Mouse (Mus musculus): ENCODE data around the gene 4931409K22Rik. TPM values are rescaled to one million over a fixed set of nuclear protein-coding genes. Genes with fewer than 3 reads are reported as not detected.

4931409K22Rik gene
- polyA plus RNA-seq, 1 experiment from 2014 or later: not detected

DNA sequence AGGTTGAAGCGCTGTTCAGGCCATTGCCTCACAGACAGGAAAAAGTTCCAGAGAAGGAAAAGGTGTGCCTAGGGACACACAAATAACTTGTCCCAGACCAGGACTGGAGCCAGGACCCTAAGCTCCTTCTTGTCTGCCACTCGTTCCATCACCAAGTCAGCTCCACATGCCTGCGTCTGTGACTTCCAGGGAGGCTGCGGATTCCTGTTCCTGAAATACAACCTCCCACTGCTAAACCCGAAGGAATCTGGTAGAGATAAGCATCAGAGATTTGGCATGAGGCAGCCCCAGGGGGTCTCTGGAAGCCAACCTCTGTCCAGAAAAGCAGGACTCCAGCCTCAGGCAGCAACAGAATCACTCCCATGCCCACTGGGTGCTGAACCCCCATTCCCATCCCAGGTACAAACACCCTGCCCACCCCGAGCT lies 15.5 kb downstream of the 4931409K22Rik start:
- no peak for DNase-seq (ENCODE audit: low spot score)

DNA sequence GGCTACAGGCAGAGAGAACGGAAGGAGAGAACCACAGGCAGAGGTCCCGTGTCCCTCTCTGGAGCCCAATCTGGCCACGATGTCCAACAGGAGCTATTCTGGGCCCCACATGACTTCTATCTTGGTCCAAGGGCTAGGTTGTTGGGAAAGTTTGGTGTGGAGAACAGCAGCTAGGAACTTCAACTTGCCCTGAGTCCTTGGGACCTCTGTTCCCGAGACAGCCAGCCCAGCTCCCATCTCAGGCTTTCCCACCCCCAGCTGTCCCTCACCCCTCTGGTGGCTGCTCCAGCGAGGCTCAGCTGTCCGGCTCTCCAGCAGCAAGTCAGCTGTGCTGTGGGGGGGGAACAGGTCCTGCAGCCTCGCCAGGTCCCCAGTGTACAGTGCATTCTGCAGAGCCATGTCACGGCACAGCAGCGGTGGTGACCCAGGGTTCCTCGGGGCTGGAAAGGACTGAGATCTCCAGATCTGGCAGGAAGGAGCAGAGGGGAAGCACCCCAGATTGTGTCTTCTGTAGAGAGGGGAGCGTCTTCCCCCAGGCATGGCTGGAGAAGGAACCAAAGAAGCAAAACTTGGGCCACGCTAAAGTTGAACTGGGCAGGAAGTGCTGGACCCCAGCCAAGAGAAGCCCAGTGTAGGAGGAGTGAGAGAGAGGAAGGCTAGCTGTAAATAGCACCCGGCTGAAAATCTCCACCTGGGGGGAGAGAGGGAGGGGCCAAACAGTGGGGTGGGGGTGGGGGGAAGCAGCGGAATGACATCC lies 16.0 kb downstream of the 4931409K22Rik start, which contains the start of gene Asb10:
Asb10 (minus strand) TSS at position 592 of the 757 bp plus-strand sequence.
- no peak for DNase-seq (ENCODE audit: low spot score)

- DNase-seq (ENCODE audit: low spot score): no peak
Observed at GRCm38 (mm10) chr5:24539571-24540296, 16.9 kb downstream of the 4931409K22Rik start.

DNA sequence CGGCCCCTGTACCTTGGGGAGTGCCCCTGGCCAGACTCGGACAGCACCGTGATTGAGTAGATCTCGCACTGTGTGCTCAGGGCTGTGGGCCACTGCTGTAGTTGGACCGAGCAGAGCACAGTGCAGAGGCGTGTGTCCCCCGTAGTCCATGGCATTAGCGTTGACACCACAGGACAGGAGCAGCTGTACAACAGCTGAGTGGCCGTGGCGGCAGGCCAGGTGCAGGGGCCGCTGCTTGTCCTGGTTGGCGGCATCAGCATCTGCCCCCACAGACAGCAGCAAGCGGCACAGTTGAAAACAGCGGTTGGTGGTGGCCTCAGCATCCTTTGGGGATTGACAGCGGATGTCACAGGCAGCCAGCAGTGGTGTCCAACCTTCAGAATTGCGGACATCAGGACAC lies 19.0 kb downstream of the 4931409K22Rik start:
- no peak for DNase-seq (ENCODE audit: low spot score)

GRCm38 (mm10) chr5:24536511-24536910 lies 20.1 kb downstream of the 4931409K22Rik start:
- no peak for DNase-seq (ENCODE audit: low spot score)

- DNase-seq (ENCODE audit: low spot score): no peak
Observed at GRCm38 (mm10) chr5:24535731-24536130, 20.9 kb downstream of the 4931409K22Rik start.

GRCm38 (mm10) chr5:24534292-24534691 lies 22.3 kb downstream of the 4931409K22Rik start:
- DNase-seq (ENCODE audit: low spot score): no peak

- DNase-seq (ENCODE audit: low spot score): no peak
Observed at GRCm38 (mm10) chr5:24533391-24533790, 23.2 kb downstream of the 4931409K22Rik start.

- DNase-seq (ENCODE audit: low spot score): peak; percentile 87
Observed at GRCm38 (mm10) chr5:24530042-24530689, 26.4 kb downstream of the 4931409K22Rik start.

DNA sequence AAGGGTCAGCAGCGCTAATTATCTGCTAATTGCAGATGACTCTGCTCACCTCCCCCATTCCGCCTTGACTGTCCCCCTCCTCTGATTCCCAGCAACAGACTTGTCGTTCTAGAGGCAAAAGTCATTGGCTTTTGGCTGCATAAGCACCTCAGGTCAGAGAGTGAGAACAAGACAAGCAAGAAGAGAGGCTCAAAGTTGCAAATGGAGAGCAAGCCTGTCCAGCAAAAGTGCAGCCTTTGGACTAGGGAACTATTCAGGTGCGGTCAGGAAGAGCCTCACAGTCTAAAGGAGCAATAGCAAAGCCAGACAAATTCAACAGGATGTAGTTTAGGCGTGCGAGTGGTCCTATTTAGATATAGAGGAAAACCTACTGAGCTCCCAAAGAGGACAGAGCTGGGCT lies 28.8 kb downstream of the 4931409K22Rik start:
- DNase-seq (ENCODE audit: low spot score): no peak

DNA sequence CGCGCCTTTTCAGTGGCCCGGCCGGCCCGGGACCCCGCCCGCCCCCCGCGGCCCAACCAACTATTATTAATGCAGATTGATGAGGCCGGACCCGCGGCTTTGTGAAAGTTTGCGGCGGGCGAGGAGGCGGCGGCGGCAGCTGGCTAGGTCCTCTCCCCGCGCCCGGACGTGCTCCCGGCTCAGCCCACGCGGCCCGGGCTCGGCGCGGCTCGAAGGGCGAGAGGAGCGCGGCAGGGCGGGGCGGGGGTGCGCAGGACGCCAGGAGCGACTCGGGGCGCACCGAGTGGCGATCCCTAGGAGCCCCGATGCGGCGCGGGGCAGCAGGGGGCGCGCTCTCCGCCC lies 29.7 kb downstream of the 4931409K22Rik start, which contains the start of gene Gbx1:
Gbx1 (minus strand) TSS at position 314 of the 342 bp plus-strand sequence.
- DNase-seq (ENCODE audit: low spot score): no peak

DNA sequence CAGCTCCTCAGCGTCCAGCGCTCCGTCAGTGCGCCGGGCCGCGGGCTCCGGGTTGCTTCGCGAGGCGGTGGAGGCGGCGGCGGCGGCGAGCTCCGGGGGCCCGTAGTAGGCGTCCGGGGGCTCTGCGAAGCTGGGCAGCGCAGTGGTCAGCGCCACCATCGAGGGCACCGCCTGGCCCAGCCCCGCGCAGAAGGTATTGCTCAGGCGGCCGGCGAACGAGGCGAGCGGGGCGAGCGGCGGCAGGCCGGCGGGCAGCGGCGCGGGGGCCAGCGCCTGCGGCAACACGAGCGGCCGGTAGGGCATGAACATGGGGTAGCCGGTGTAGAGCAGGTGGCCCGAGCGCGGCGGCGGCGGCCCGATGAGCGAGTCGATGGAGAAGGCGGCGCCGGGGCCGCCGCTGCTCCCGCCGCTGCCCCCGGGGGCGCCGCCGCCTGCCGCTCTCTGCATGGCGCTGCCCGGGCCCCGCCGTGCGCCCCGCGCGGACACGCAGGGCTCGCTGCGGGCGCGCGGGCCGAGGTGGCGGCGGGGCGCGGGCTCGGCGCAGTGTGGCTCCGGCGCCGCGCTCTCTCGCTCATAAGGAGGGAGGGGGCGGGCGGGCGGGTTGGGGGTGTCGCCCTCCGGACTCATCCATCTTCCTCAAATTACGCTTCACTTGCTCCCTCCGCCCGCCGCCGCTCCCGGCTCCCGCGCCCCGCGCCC lies 30.3 kb downstream of the 4931409K22Rik start:
- no peak for DNase-seq (ENCODE audit: low spot score)

DNA sequence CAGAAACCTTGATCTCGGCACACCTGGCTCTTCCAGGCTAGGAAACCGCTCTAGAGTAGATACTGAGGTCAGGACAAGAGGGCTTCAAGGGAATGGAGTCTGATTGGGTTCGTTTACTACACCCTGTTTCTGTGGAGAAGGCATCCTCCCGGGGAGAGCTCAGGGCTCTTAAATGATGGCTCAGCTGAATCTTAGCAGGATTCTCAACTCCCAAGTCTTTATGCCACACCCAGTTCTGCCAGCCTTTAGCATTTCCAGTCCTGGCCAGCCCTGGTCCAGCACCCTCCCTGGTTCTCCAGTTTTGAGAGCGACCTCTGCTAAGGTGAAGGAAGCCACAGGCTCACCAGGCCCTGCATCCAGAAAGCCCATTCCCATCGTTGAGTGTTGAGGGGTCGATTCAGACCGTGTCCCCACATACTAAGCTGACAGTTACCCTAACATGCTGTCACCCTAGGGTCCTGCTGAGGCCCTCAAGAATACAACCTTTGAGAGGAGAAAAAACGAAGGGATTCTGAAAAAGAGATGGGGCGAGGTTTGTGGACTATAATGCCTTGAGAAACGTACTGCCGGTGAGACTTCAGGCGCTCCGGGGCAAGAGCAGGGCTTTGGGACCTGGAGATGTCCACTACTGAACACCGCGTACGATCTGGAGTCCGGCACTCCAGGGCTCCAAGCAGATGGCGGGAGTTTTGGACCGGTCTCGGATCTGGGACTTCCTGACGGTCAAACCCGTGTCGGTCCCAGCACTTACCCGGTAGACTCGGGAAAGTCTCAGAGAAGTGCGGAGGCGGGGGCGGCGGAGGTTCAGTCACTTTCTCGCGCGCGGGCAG lies 31.0 kb downstream of the 4931409K22Rik start:
- DNase-seq (ENCODE audit: low spot score): no peak

- no peak for DNase-seq (ENCODE audit: low spot score)
Observed at GRCm38 (mm10) chr5:24524522-24524921, 32.1 kb downstream of the 4931409K22Rik start.

- DNase-seq (ENCODE audit: low spot score): no peak
Observed at GRCm38 (mm10) chr5:24523806-24524205, 32.8 kb downstream of the 4931409K22Rik start.

DNA sequence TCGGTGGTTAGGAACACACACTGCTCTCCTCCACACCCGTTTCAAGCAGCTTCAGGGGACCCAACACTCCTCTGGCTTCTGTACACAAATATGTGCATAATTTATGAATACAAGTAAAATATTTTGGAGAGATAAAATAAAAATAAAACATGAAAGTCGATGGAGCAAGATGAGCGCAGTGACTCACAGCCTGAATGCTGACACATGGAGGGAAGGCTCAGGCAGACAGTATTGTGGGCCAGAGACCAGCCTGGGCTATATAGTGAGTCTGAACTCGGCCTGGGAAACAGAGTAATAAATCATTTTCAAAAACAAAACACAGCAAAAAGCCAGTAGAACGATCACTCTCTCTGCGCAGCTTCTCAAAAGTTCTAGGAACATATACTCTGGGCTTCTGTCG lies 35.2 kb downstream of the 4931409K22Rik start:
- no peak for DNase-seq (ENCODE audit: low spot score)

GRCm38 (mm10) chr5:24512271-24512670 lies 44.3 kb downstream of the 4931409K22Rik start:
- no peak for DNase-seq (ENCODE audit: low spot score)

DNA sequence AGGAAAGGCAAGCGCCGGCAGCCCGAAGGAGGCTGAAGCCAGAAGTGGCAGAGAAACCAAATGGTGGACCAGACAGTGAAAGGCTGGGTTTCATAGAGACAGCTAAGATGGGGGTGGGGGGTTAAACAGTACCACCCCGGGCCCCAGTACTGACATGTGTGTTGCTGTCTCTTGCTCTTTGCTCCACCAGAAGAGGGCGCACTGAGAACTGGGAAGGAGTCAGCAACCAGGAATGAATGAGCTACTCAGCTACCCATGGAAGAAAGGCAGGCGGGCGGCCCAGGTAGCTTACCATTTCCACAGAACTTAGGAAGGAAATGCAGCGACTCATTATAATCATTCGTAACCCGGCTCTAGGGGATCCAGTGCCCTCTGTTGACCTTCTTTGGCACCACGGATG lies 46.0 kb downstream of the 4931409K22Rik start:
- peak; percentile 28 for DNase-seq (ENCODE audit: low spot score)

DNA sequence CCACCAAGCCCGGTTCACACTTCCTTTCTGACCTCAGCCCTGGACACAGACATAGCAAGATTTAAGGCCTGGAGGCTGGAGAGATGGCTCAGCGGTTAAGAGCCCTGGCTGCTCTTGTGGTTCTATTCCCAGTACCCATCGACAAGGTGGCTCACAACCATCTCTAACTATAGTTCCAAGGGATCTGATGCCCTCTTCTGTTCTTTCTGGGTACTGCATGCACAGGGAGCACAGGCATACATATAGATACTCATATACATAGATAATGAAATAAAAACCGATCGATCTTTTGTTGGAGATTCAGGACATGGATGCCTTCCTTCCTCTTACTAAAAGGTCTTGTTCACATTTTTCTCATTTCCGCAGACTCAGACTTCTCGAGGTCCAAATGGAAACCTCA lies 48.2 kb downstream of the 4931409K22Rik start:
- DNase-seq (ENCODE audit: low spot score): no peak

- no peak for DNase-seq (ENCODE audit: low spot score)
Observed at GRCm38 (mm10) chr5:24505513-24505912, 51.1 kb downstream of the 4931409K22Rik start.

DNA sequence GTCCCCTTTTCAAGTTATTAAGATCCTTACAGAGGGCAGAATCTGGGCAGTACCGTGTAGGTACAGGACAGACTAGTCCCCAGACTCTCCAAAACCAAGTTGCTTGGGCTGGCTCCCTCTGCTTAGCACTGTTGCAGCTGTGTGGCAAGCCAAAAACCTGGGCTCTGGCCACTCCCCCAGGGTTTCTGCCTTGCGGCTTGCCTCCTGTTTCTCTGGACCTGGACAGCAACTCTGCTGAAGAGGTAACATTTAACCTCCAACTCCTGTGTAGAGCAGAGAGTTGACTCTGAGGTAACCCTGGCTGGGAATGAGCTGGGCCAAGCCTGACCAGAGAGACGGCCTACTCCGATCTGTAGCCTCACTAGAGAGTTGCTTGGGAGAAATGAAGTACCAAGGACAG lies 53.8 kb downstream of the 4931409K22Rik start:
- no peak for DNase-seq (ENCODE audit: low spot score)
